Mouse (Mus musculus): ENCODE measurements around the gene Sh2d5. TPM values are rescaled to one million over a fixed set of nuclear protein-coding genes. Genes with fewer than 3 reads are reported as not detected.

Sh2d5 gene
- polyA plus RNA-seq, 1 experiment from 2014 or later = 0.19 TPM

DNA sequence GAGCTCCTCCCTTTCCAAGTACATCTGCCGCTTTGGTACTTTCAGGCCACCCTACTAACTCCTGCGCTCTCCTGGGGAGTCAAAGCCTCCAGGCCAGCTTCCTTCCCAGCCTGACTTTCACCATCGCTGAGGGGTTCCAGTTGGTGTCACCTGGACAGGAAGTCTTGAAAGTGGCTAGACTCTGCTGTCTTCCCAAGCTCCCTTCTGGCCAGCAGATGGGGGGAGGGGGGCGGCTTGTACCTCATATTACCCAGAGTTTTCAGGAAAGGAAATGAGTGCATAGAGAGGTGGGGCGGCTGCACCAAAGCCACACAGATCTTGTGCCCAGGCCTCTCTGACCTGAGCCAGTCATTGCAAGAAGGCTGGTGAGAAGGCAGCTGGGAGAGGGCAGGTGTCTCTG, 2.0 kb downstream of the Sh2d5 start:
- ATAC-seq (ENCODE audit: low FRiP score, low TSS enrichment) = no peak
- H3K4me3 ChIP-seq (ENCODE audit: low read depth, low read length) = peak overlapping the region; percentile 14; the same call in 1 of the 2 replicates
- no peaks in the 10 kb centered on the region for H3K9me3 ChIP-seq (ENCODE audit: control insufficient read depth, low read length)
- peak overlapping the region; percentile 41; the same call in 1 of the 2 replicates for H3K4me2 ChIP-seq (replicated peaks; ENCODE audit: low read depth)
- no peaks in the 10 kb centered on the region; the same call in 1 of the 2 replicates for H3K27me3 ChIP-seq (ENCODE audit: control insufficient read depth, insufficient read depth, low read length)
- H3K36me3 ChIP-seq (ENCODE audit: control insufficient read depth, insufficient read depth, low read length) = peaks cover under 1% of the 10 kb centered on the region
- TF ChIP-seq CTCF (IDR thresholded peaks at IDR 0.05; ENCODE audit: low read depth) (no peak), EP300 (optimal IDR thresholded peaks at IDR 0.05) (no peak)
- no peak overlapping the region for H3K9ac ChIP-seq (ENCODE audit: low read length)
- DNase-seq (ENCODE audit: low spot score) = no peak
- no peak overlapping the region for H3K27ac ChIP-seq (replicated peaks)
- no peaks in the 10 kb centered on the region; the same call in 1 of the 2 replicates for H3K4me1 ChIP-seq (replicated peaks; ENCODE audit: control insufficient read depth, insufficient read depth)
- 33% methylated on average over 5 of the region's 5 CpGs for WGBS

DNA sequence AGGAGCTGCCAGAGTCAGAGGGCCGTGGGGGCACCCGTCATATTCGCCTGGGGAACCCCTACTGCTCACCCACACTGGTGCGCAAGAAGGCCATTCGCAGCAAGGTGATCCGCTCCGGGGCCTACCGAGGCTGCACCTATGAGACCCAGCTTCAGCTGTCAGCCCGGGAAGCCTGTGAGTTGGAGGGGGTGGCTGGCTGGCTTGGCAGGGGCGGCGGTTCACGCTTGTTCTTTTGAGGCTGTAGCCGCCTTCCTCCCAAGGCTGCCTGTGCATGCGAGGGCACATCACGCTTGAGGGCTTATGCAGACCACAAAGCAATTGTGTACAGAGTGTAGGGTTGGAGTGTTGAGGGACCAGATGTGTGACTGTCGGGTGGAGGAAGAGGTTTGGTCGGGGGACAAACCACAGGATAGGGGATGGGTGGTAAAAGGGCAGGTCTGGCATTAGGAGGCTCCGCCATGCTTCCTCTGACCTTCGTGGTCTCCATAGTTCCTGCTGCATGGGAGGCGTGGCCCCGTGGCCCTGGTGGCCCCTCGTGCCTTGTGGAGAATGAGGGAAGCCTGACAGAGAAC, 7.0 kb downstream of the Sh2d5 start:
- WGBS = 67% methylated on average over 22 of the region's 22 CpGs

DNA sequence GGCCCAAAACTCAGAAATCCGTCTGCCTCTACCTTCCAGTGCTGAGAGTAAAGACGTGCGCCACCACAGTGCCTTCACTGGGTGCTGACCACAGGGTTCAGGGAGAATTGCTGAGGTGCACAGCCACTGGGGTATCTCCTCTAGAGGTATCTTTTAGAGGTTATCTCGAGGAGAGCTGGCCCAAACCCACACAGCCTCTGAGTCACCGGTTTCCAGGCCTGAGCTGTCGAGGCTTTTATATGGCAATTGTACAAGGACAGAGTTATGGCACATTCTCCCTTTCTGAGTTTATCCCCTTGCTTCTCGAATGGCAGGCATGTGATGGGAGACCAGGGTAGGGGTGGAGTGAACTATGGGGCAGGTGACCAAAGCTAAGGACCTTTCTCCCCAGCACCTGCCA, 8.5 kb downstream of the Sh2d5 start:
- WGBS = 77% methylated on average over 7 of the region's 7 CpGs
- Histone ChIP-seq H3K36me3 (ENCODE audit: control insufficient read depth, insufficient read depth, low read length) (no peaks in the 10 kb centered on the region), H3K4me1 (replicated peaks; ENCODE audit: control insufficient read depth, insufficient read depth) (peaks cover 4% of the 10 kb centered on the region), H3K9ac (ENCODE audit: low read length) (no peak overlapping the region), H3K4me3 (ENCODE audit: low read depth, low read length) (no peak overlapping the region), H3K27ac (replicated peaks) (no peak overlapping the region), H3K4me2 (replicated peaks; ENCODE audit: low read depth) (no peak overlapping the region), H3K9me3 (ENCODE audit: control insufficient read depth, low read length) (no peaks in the 10 kb centered on the region), H3K27me3 (ENCODE audit: control insufficient read depth, insufficient read depth, low read length) (no peaks in the 10 kb centered on the region)
- ATAC-seq (ENCODE audit: low FRiP score, low TSS enrichment) (no peak), DNase-seq (ENCODE audit: low spot score) (no peak)
- no peak for TF ChIP-seq EP300 (optimal IDR thresholded peaks at IDR 0.05)

More for the DNA sequence above, 7.0 kb downstream of the Sh2d5 start:
- no peaks in the 10 kb centered on the region for H3K27me3 ChIP-seq (ENCODE audit: control insufficient read depth, insufficient read depth, low read length)
- DNase-seq (ENCODE audit: low spot score) (no peak), ATAC-seq (ENCODE audit: low FRiP score, low TSS enrichment) (no peak)
- TF ChIP-seq EP300 (optimal IDR thresholded peaks at IDR 0.05) = no peak
- no peak for TF ChIP-seq CTCF (IDR thresholded peaks at IDR 0.05; ENCODE audit: low read depth)
- no peaks in the 10 kb centered on the region for H3K4me1 ChIP-seq (replicated peaks; ENCODE audit: control insufficient read depth, insufficient read depth)
- H3K4me2 ChIP-seq (replicated peaks; ENCODE audit: low read depth) = no peak overlapping the region
- no peak overlapping the region for H3K9ac ChIP-seq (ENCODE audit: low read length)
- no peak overlapping the region for H3K27ac ChIP-seq (replicated peaks)
- H3K36me3 ChIP-seq (ENCODE audit: control insufficient read depth, insufficient read depth, low read length) = no peaks in the 10 kb centered on the region
- H3K4me3 ChIP-seq (ENCODE audit: low read depth, low read length) = no peak overlapping the region
- H3K9me3 ChIP-seq (ENCODE audit: control insufficient read depth, low read length) = no peaks in the 10 kb centered on the region

DNA sequence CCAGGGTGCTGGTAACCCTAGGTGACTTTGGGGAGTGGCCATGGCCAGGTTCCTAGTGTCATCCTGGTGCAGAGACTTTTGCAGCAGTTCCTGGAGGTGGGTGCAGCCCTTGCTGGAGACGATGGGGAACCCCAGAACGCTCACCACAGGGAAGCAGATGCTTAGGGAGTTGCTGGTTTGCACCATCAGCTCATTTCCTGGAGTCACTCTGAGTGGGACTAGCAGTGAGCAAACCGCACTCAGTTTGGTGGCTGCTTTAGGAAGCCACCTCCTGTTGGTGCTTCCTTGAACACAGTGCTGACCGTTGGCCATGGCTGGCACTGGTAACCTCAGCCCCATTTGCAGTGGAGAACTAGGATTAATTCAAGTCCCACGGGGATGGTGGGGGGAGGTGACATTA, 9.3 kb downstream of the Sh2d5 start:
- Histone ChIP-seq H3K9ac (ENCODE audit: low read length) (no peak overlapping the region), H3K4me1 (replicated peaks; ENCODE audit: control insufficient read depth, insufficient read depth) (peaks cover 4% of the 10 kb centered on the region), H3K4me3 (ENCODE audit: low read depth, low read length) (no peak overlapping the region), H3K27ac (replicated peaks) (no peak overlapping the region), H3K36me3 (ENCODE audit: control insufficient read depth, insufficient read depth, low read length) (no peaks in the 10 kb centered on the region), H3K4me2 (replicated peaks; ENCODE audit: low read depth) (no peak overlapping the region), H3K27me3 (ENCODE audit: control insufficient read depth, insufficient read depth, low read length) (no peaks in the 10 kb centered on the region), H3K9me3 (ENCODE audit: control insufficient read depth, low read length) (no peaks in the 10 kb centered on the region)
- DNase-seq (ENCODE audit: low spot score) (no peak), ATAC-seq (ENCODE audit: low FRiP score, low TSS enrichment) (no peak)
- WGBS = 77% methylated on average over 5 of the region's 5 CpGs
- TF ChIP-seq EP300 (optimal IDR thresholded peaks at IDR 0.05) = no peak
- TF ChIP-seq CTCF (IDR thresholded peaks at IDR 0.05; ENCODE audit: low read depth) = no peak

DNA sequence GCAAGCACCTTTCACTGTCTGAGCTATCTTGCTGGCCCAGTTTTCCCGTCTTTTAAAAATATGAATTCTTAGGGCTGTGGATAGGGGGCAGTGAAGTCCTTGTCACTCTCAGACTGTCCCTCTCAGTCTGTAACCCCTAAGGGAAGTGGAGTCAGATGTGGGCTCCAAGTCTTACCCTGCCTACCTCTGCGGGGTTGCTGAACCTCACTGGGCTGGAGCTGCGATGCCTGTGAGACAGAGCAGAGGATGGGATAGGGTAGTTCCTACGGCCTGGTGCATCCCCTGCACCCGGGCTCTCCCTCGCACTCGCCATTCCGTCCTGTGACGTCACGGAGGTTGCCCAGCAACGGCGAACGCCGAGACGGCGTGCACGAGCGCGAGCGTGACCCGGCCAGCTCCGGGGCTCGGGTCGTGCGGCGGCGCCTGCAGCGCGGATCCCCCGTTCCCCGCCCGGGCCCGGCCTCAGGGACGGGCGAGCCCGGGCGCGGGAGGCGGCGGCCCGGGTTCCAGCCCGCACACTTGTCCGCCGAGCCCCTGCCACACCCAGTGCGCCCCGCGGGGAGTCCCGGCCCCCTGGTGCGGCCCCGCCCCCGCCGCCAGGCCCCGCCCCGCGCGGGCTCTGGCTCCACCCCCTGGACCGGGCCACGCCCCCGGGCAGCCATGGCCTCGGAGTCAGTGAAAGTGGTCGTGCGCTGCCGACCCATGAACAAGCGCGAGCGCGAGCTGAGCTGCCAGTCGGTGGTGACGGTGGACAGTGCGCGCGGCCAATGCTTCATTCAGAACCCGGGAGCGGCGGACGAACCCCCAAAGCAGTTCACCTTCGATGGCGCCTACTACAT, 11.9 kb downstream of the Sh2d5 start:
- H3K4me1 ChIP-seq (replicated peaks; ENCODE audit: control insufficient read depth, insufficient read depth) = peaks cover 4% of the 10 kb centered on the region
- under 1% methylated on average over 64 of the region's 78 CpGs for WGBS
- no peaks in the 10 kb centered on the region for H3K36me3 ChIP-seq (ENCODE audit: control insufficient read depth, insufficient read depth, low read length)
- DNase-seq (ENCODE audit: low spot score) (peak; percentile 89), ATAC-seq (ENCODE audit: low FRiP score, low TSS enrichment) (peak; percentile 88)
- peak overlapping the region; percentile 74 for H3K4me3 ChIP-seq (ENCODE audit: low read depth, low read length)
- TF ChIP-seq CTCF (IDR thresholded peaks at IDR 0.05; ENCODE audit: low read depth) = peak; percentile 56
- TF ChIP-seq EP300 (optimal IDR thresholded peaks at IDR 0.05) = no peak
- no peaks in the 10 kb centered on the region for H3K9me3 ChIP-seq (ENCODE audit: control insufficient read depth, low read length)
- H3K27me3 ChIP-seq (ENCODE audit: control insufficient read depth, insufficient read depth, low read length) = no peaks in the 10 kb centered on the region
- no peak overlapping the region for H3K27ac ChIP-seq (replicated peaks)
- H3K4me2 ChIP-seq (replicated peaks; ENCODE audit: low read depth) = peak overlapping the region; percentile 77
- H3K9ac ChIP-seq (ENCODE audit: low read length) = peak overlapping the region; percentile 55

DNA sequence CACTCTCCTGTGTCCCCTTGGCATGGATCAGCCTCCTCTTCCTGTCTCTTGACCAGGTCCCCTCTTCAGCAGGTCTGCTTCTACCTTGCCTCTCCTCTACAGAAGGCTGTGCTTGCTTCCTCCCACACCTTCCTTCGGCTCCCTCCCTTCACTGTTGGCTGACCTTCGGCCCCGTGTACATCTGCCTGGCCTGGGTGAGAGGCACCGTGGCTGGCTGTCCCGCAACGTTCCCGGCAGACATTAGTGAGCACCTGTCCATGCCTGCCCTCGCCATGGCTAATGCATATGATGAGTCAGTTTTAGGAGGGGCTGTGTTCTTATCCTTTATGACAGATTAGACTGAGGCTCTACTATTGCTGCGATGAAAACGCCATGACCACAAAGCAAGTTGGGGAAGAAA, 17.7 kb downstream of the Sh2d5 start:
- 74% methylated on average over 10 of the region's 10 CpGs for WGBS
- DNase-seq (ENCODE audit: low spot score) = no peak
- ATAC-seq (ENCODE audit: low FRiP score, low TSS enrichment) = no peak

More for the DNA sequence above, 17.7 kb downstream of the Sh2d5 start:
- no peaks in the 10 kb centered on the region for H3K27me3 ChIP-seq (ENCODE audit: control insufficient read depth, insufficient read depth, low read length)
- no peak overlapping the region for H3K4me3 ChIP-seq (ENCODE audit: low read depth, low read length)
- H3K36me3 ChIP-seq (ENCODE audit: control insufficient read depth, insufficient read depth, low read length) = no peaks in the 10 kb centered on the region
- H3K4me2 ChIP-seq (replicated peaks; ENCODE audit: low read depth) = no peak overlapping the region
- H3K27ac ChIP-seq (replicated peaks) = no peak overlapping the region
- peaks cover under 1% of the 10 kb centered on the region for H3K4me1 ChIP-seq (replicated peaks; ENCODE audit: control insufficient read depth, insufficient read depth)
- H3K9ac ChIP-seq (ENCODE audit: low read length) = no peak overlapping the region
- H3K9me3 ChIP-seq (ENCODE audit: control insufficient read depth, low read length) = no peaks in the 10 kb centered on the region
- TF ChIP-seq CTCF (IDR thresholded peaks at IDR 0.05; ENCODE audit: low read depth) = no peak
